ENCODE assay signal across 9 mouse cellular contexts in genomic region chr2:160884830-160885229, GRCm38 (mm10). TPM values are rescaled to one million over a fixed set of nuclear protein-coding genes. Genes with fewer than 3 reads are reported as not detected.
DNase-seq lines count a peak whose midpoint lies in the region; ATAC-seq and TF ChIP-seq lines count a peak whose summit lies in the region.
"Had no signal": no experiment of that assay in that cellular context is flagged by ENCODE, and none has a peak within 500 bp of the region (broad histone marks: within the 10 kb centered on the region; RNA-seq: fewer than 3 reads in every experiment).

No protein-coding gene starts in this region.

- peaks cover 24% of the 10 kb centered on the region for H3K27me3 ChIP-seq in hindbrain, embryonic 10.5 days (ENCODE audit: insufficient read depth, poor library complexity, severe bottlenecking)
- H3K27me3 ChIP-seq in hindbrain, embryonic 13.5 days, result peaks cover 18% of the 10 kb centered on the region
- no peaks in the 10 kb centered on the region; the same call in 1 of the 2 replicates for H3K27me3 ChIP-seq in stomach, postnatal 0 days (ENCODE audit: control insufficient read depth, insufficient read depth, low read length)

- H3K4me1 ChIP-seq in hindbrain, embryonic 10.5 days (replicated peaks), result peaks cover 14% of the 10 kb centered on the region
- peaks cover 14% of the 10 kb centered on the region for H3K4me1 ChIP-seq in hindbrain, embryonic 13.5 days (replicated peaks)
- no peaks in the 10 kb centered on the region for H3K4me1 ChIP-seq in stomach, postnatal 0 days (replicated peaks; ENCODE audit: control insufficient read depth, insufficient read depth)

- WGBS in hindbrain, embryonic 10.5 days, result 19% methylated on average over 2 of the region's 2 CpGs
- 35% methylated on average over 2 of the region's 2 CpGs for WGBS in hindbrain, embryonic 13.5 days
- 19% methylated on average over 2 of the region's 2 CpGs for WGBS in stomach, postnatal 0 days

- peak; percentile 83 for TF ChIP-seq CTCF in stomach, postnatal 0 days (IDR thresholded peaks at IDR 0.05; ENCODE audit: low read depth)

- no peak for ATAC-seq in hindbrain, embryonic 13.5 days (ENCODE audit: low FRiP score)
- ATAC-seq in stomach, postnatal 0 days (ENCODE audit: low FRiP score, low TSS enrichment), result no peak

- H3K4me3 ChIP-seq in hindbrain, embryonic 10.5 days, result no peak overlapping the region
- no peak overlapping the region for H3K4me3 ChIP-seq in hindbrain, embryonic 13.5 days
- H3K4me3 ChIP-seq in stomach, postnatal 0 days (ENCODE audit: low read depth, low read length), result no peak overlapping the region

- H3K36me3 ChIP-seq in hindbrain, embryonic 10.5 days, result no peaks in the 10 kb centered on the region
- no peaks in the 10 kb centered on the region for H3K36me3 ChIP-seq in hindbrain, embryonic 13.5 days
- H3K36me3 ChIP-seq in stomach, postnatal 0 days (ENCODE audit: control insufficient read depth, insufficient read depth, low read length), result no peaks in the 10 kb centered on the region

- H3K27ac ChIP-seq in hindbrain, embryonic 10.5 days, result no peak overlapping the region
- no peak overlapping the region for H3K27ac ChIP-seq in hindbrain, embryonic 13.5 days
- no peak overlapping the region for H3K27ac ChIP-seq in stomach, postnatal 0 days (replicated peaks)
- H3K27ac ChIP-seq: macrophage had no signal

- DNase-seq in hindbrain, embryonic 10.5 days (ENCODE audit: low spot score), result peak; percentile 69
- DNase-seq in 3134 (ENCODE audit: extremely low read depth, insufficient read length, low spot score), result peak; percentile 53
- peak; percentile 67 for DNase-seq in CD4-positive helper T cell, adult 2 months (ENCODE audit: low read depth, low spot score)
- peak; percentile 50 for DNase-seq in c-Kit-positive CD71-negative TER-119-negative erythroid progenitor cells, embryonic 14.5 days (ENCODE audit: low read depth)
- peak; percentile 77 to 79 for DNase-seq in kidney, postnatal 4 days
- DNase-seq in stomach, postnatal 0 days (ENCODE audit: low spot score), result peak; percentile 69
- no peak for DNase-seq in layer of hippocampus, adult 9-10 months (ENCODE audit: low spot score)

- no peak for TF ChIP-seq EP300 in stomach, postnatal 0 days (optimal IDR thresholded peaks at IDR 0.05)

- H3K9ac ChIP-seq in hindbrain, embryonic 13.5 days, result no peak overlapping the region
- no peak overlapping the region for H3K9ac ChIP-seq in stomach, postnatal 0 days (ENCODE audit: low read length)

- H3K4me2 ChIP-seq in hindbrain, embryonic 13.5 days, result no peak overlapping the region
- no peak overlapping the region for H3K4me2 ChIP-seq in stomach, postnatal 0 days (replicated peaks; ENCODE audit: low read depth)

- no peaks in the 10 kb centered on the region for H3K9me3 ChIP-seq in hindbrain, embryonic 10.5 days
- H3K9me3 ChIP-seq in hindbrain, embryonic 13.5 days, result no peaks in the 10 kb centered on the region
- H3K9me3 ChIP-seq in stomach, postnatal 0 days (ENCODE audit: control insufficient read depth, low read length), result no peaks in the 10 kb centered on the region

RNA-seq across cellular contexts. Expression of gene Lpin3, which starts 4.4 kb away (rescaled TPM):
- 0.52 and 1.1 TPM in 2 replicates for polyA plus RNA-seq in hindbrain, embryonic 10.5 days (2016; fragmentation: Nextera tagmentation; extraction: Ambion mirVana)
- polyA plus RNA-seq in hindbrain, embryonic 13.5 days (2015; fragmentation: Nextera tagmentation; extraction: Ambion mirVana), result 0.44 and 0.49 TPM in 2 replicates
- polyA plus RNA-seq in stomach, postnatal 0 days (2015; fragmentation: Nextera tagmentation; extraction: Ambion mirVana), result 19.4 and 22.0 TPM in 2 replicates
- polyA plus RNA-seq: macrophage had no signal

RNA-seq across cellular contexts. Expression of gene Zhx3, which starts 12.0 kb away (rescaled TPM):
- 7.3 and 7.6 TPM in 2 replicates for polyA plus RNA-seq in hindbrain, embryonic 10.5 days (2016; fragmentation: Nextera tagmentation; extraction: Ambion mirVana)
- polyA plus RNA-seq in hindbrain, embryonic 13.5 days (2015; fragmentation: Nextera tagmentation; extraction: Ambion mirVana), result 16.2 and 16.9 TPM in 2 replicates
- 4.0 and 4.5 TPM in 2 replicates for polyA plus RNA-seq in stomach, postnatal 0 days (2015; fragmentation: Nextera tagmentation; extraction: Ambion mirVana)

RNA-seq across cellular contexts. Expression of gene Emilin3, which starts 27.3 kb away (rescaled TPM):
- polyA plus RNA-seq in hindbrain, embryonic 10.5 days (2016; fragmentation: Nextera tagmentation; extraction: Ambion mirVana), result 2.6 and 3.4 TPM in 2 replicates
- 0.90 and 1.6 TPM in 2 replicates for polyA plus RNA-seq in hindbrain, embryonic 13.5 days (2015; fragmentation: Nextera tagmentation; extraction: Ambion mirVana)
- 7.2 and 8.5 TPM in 2 replicates for polyA plus RNA-seq in stomach, postnatal 0 days (2015; fragmentation: Nextera tagmentation; extraction: Ambion mirVana)
- polyA plus RNA-seq: macrophage had no signal
